Mouse (Mus musculus) hindbrain, postnatal 0 days (tissue): Measurements from ENCODE around the gene Pcp4. TPM values are rescaled to one million over a fixed set of nuclear protein-coding genes. Genes with fewer than 3 reads are reported as not detected.

Experiments
- ATAC-seq: fragments of 200-750 bp; cut with Nextera tagmentation; 2 replicates; pipeline ENCODE4 v1.8.0; 2017; ENCODE audit warnings: mild to moderate bottlenecking, moderate TSS enrichment, moderate library complexity
- DNase-seq: peaks from one replicate; pipeline ENCODE4 v3.0.0-alpha.2; 2015; ENCODE audit warnings: low spot score
- H3K27ac ChIP-seq: fragments of 300-500 bp; sonication (generic); 2 replicates; pipeline ENCODE4 v1.5.1; 2014; ENCODE audit warnings: mild to moderate bottlenecking
- H3K27me3 ChIP-seq: fragments of 300-500 bp; sonication (generic); 2 replicates; pipeline ENCODE4 v1.6.1; 2014; ENCODE audit warnings: low read length, mixed read lengths; ENCODE audit not compliant: insufficient read depth
- H3K36me3 ChIP-seq: fragments of 300-500 bp; sonication (generic); 2 replicates; pipeline ENCODE4 v1.6.1; 2014; ENCODE audit warnings: low read length, mixed read lengths; ENCODE audit not compliant: insufficient read depth
- H3K4me1 ChIP-seq: fragments of 300-500 bp; sonication (generic); 2 replicates; pipeline ENCODE4 v1.6.1; 2014; ENCODE audit warnings: antibody characterized with exemption, low read length, mixed read lengths; ENCODE audit not compliant: insufficient read depth
- H3K4me2 ChIP-seq: fragments of 300-500 bp; sonication (generic); 2 replicates; pipeline ENCODE4 v1.6.1; 2014; ENCODE audit warnings: low read depth, mild to moderate bottlenecking, low read length, moderate library complexity, mixed read lengths
- H3K4me3 ChIP-seq: fragments of 300-500 bp; sonication (generic); 2 replicates; pipeline ENCODE4 v1.5.1; 2014; ENCODE audit warnings: low read length
- H3K9ac ChIP-seq: fragments of 300-500 bp; sonication (generic); replicated peaks from 2 replicates; pipeline ENCODE4 v1.6.1; 2014; ENCODE audit warnings: mild to moderate bottlenecking, low read length, moderate library complexity, mixed read lengths
- H3K9me3 ChIP-seq: fragments of 300-500 bp; sonication (generic); 2 replicates; pipeline ENCODE4 v1.6.1; 2016; ENCODE audit warnings: low read length, mixed read lengths
- CTCF ChIP-seq: IDR thresholded peaks from 2 replicates; pipeline ENCODE4 v1.5.1; 2016; ENCODE audit warnings: antibody characterized with exemption, control low read depth, low read depth
- WGBS: fragments of 180-500 bp; shearing (Covaris S2); extraction: QIAGEN DNeasy Blood & Tissue Kit; methylation state at CpG from one replicate; pipeline ENCODE4 v1.1.7; 2014; 5-methylcytosine and 5-hydroxymethylcytosine counted together
- polyA plus RNA-seq: library from polyadenylated mRNA; unstranded; fragments of >200 nt; fragmentation: Nextera tagmentation; extraction: Ambion mirVana; gene quantifications from 2 replicates; pipeline ENCODE4 v1.2.1, GENCODE M21; 2015
- total RNA-seq: library from RNA; depleted of rRNA; stranded (reverse); fragments of >200 nt; gene quantifications from 2 replicates; pipeline ENCODE4 v1.2.3, GENCODE M21; 2014

Gene Pcp4
- total and polyA plus RNA-seq, 2 experiments from 2014 or later = 218 to 753 TPM

DNA sequence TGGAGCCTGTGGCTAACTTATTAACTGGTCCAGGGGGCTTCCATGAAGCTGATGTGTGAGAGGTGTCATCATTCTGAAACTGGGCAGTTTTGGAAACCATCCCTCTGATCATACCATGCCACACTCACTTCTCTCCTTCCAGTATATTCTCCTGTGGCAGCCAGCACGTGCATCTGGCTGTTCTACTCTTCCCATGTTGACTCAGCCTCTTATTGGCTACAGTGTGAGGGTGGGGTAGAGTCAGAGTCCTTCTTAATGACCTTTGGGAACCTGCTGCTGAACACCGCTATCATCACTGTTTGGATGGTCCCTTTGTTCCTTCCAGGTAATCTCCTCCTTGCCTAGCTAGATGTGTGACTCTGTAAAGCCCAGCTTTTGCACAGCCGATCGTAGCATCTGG is 63.6 kb downstream of the Pcp4 start:
- H3K36me3 ChIP-seq = 0 out of 2 replicates have a peak, but pooled peaks cover 3% of the 10 kb centered on the region
- no peak for TF ChIP-seq CTCF

GRCm38 (mm10) chr16:96533710-96534109 is 66.3 kb downstream of the Pcp4 start:
- Histone ChIP-seq H3K27ac (no peak overlapping the region), H3K4me3 (no peak overlapping the region), H3K36me3 (no peaks in the 10 kb centered on the region), H3K4me2 (no peak overlapping the region), H3K9ac (no peak overlapping the region), H3K4me1 (peaks cover 9% of the 10 kb centered on the region; the same call in 1 of the 2 replicates), H3K9me3 (no peaks in the 10 kb centered on the region), H3K27me3 (no peaks in the 10 kb centered on the region)
- no peak for TF ChIP-seq CTCF
- peak; percentile 81 for DNase-seq
- peak; percentile 54 for ATAC-seq
- WGBS = 53% methylated on average over 8 of the region's 8 CpGs

More for the DNA sequence above, 63.6 kb downstream of the Pcp4 start:
- Histone ChIP-seq H3K4me1 (peaks cover 6% of the 10 kb centered on the region; the same call in 1 of the 2 replicates), H3K27me3 (no peaks in the 10 kb centered on the region), H3K4me3 (no peak overlapping the region), H3K9ac (no peak overlapping the region), H3K9me3 (no peaks in the 10 kb centered on the region), H3K27ac (no peak overlapping the region), H3K4me2 (no peak overlapping the region)
- DNase-seq = no peak
- 75% methylated on average over 4 of the region's 4 CpGs for WGBS
- ATAC-seq = no peak

GRCm38 (mm10) chr16:96535271-96535670 is 67.9 kb downstream of the Pcp4 start:
- no peak for DNase-seq
- Histone ChIP-seq H3K9ac (no peak overlapping the region), H3K27me3 (no peaks in the 10 kb centered on the region), H3K4me2 (no peak overlapping the region), H3K9me3 (no peaks in the 10 kb centered on the region), H3K4me3 (no peak overlapping the region), H3K27ac (no peak overlapping the region), H3K4me1 (peaks cover 15% of the 10 kb centered on the region; the same call in 1 of the 2 replicates), H3K36me3 (no peaks in the 10 kb centered on the region)
- no peak for TF ChIP-seq CTCF
- WGBS = 84% methylated on average over 4 of the region's 4 CpGs
- ATAC-seq = no peak

GRCm38 (mm10) chr16:96536426-96536825 is 69.0 kb downstream of the Pcp4 start:
- peaks cover 15% of the 10 kb centered on the region; the same call in 1 of the 2 replicates for H3K4me1 ChIP-seq

DNA sequence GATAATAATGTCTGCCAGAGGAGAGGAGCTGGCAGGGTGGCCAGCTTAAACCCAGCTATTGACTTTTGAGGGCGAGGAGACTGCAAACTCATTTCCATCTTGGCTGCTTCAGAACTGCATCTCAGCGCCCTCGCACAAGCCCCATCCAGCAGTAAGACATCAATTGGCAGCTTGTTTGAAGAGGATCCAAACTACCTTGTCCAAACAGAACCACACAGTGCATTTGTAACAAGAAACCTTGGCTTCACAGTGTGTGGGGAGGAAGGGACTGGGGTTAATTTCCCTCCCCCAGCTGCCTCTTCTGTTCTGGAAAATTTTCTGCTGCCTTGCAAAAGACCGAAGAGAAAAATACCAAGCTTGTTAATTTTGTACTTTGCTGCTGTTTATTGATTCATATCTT is 71.7 kb downstream of the Pcp4 start:
- 42% methylated on average over 4 of the region's 4 CpGs for WGBS
- H3K36me3 ChIP-seq = no peaks in the 10 kb centered on the region
- no peak overlapping the region for H3K4me3 ChIP-seq
- peak; percentile 18 for DNase-seq
- no peak for ATAC-seq
- no peak overlapping the region for H3K27ac ChIP-seq
- no peak for TF ChIP-seq CTCF
- no peak overlapping the region for H3K9ac ChIP-seq
- H3K27me3 ChIP-seq = no peaks in the 10 kb centered on the region
- no peaks in the 10 kb centered on the region for H3K9me3 ChIP-seq
- 0 out of 2 replicates have a peak, but pooled peaks cover 9% of the 10 kb centered on the region for H3K4me1 ChIP-seq
- H3K4me2 ChIP-seq = no peak overlapping the region

More at GRCm38 (mm10) chr16:96536426-96536825, 69.0 kb downstream of the Pcp4 start:
- no peaks in the 10 kb centered on the region for H3K9me3 ChIP-seq
- no peak overlapping the region for H3K27ac ChIP-seq
- no peaks in the 10 kb centered on the region for H3K27me3 ChIP-seq
- TF ChIP-seq CTCF = no peak
- H3K4me2 ChIP-seq = no peak overlapping the region
- H3K9ac ChIP-seq = no peak overlapping the region
- H3K4me3 ChIP-seq = no peak overlapping the region
- ATAC-seq (no peak), DNase-seq (no peak)
- no peaks in the 10 kb centered on the region for H3K36me3 ChIP-seq

DNA sequence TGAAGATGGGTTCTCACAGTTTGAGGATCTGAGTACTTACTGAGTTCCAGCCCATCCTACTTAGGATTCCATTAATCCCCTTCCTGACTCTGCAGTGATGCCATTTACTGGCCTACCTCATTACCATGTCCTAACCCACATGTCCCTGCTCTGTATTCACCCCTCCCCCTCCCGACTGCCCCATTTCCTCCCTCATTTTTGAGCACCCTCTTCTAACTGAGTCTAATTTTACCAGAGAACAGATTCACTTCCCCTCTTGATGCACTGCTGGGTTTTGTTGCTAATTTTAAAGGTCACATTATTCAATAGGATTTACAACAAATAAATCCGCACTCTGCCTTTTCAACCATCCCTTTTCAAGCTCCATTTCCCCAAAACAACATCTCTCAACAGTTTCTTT is 73.7 kb downstream of the Pcp4 start:
- H3K9ac ChIP-seq = no peak overlapping the region
- H3K4me2 ChIP-seq = no peak overlapping the region
- ATAC-seq (no peak), DNase-seq (no peak)
- TF ChIP-seq CTCF = no peak
- H3K4me1 ChIP-seq = 0 out of 2 replicates have a peak, but pooled peaks cover 9% of the 10 kb centered on the region
- no peaks in the 10 kb centered on the region for H3K9me3 ChIP-seq
- no peak overlapping the region for H3K27ac ChIP-seq
- no peak overlapping the region for H3K4me3 ChIP-seq
- 67% methylated on average over 2 of the region's 2 CpGs for WGBS
- no peaks in the 10 kb centered on the region for H3K36me3 ChIP-seq
- no peaks in the 10 kb centered on the region for H3K27me3 ChIP-seq

DNA sequence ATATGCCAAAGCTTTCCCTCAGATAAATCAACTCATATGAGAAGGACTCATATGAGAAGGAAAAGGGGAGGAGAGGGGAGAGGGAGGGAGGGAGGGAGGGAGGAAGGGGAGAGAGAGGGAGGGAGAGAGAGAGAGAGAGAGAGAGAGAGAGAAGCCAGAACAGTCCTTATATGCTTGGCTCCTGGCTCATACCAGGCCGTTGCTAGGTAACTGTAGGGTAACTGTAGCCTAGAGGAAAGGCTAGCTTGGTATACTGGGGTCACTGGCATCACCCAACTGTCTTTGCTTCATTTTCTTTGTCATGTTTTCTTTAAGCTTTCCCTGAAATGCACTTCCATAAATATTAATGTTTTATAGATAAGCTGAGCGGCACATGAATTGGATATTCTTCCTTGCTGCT is 85.3 kb downstream of the Pcp4 start:
- no peak overlapping the region for H3K4me2 ChIP-seq
- no peak overlapping the region for H3K27ac ChIP-seq
- H3K9me3 ChIP-seq = no peaks in the 10 kb centered on the region
- no peak overlapping the region for H3K4me3 ChIP-seq
- DNase-seq (no peak), ATAC-seq (no peak)
- no peaks in the 10 kb centered on the region for H3K36me3 ChIP-seq
- H3K9ac ChIP-seq = no peak overlapping the region
- no peaks in the 10 kb centered on the region for H3K27me3 ChIP-seq
- no peaks in the 10 kb centered on the region for H3K4me1 ChIP-seq
- WGBS = 39% methylated on average over 2 of the region's 2 CpGs
- no peak for TF ChIP-seq CTCF
